Mouse (Mus musculus): ENCODE measurements around the gene Samd4b. TPM values are rescaled to one million over a fixed set of nuclear protein-coding genes. Genes with fewer than 3 reads are reported as not detected.

Gene Samd4b
- polyA plus RNA-seq, 1 experiment from 2014 or later, result 36.0 TPM

DNA sequence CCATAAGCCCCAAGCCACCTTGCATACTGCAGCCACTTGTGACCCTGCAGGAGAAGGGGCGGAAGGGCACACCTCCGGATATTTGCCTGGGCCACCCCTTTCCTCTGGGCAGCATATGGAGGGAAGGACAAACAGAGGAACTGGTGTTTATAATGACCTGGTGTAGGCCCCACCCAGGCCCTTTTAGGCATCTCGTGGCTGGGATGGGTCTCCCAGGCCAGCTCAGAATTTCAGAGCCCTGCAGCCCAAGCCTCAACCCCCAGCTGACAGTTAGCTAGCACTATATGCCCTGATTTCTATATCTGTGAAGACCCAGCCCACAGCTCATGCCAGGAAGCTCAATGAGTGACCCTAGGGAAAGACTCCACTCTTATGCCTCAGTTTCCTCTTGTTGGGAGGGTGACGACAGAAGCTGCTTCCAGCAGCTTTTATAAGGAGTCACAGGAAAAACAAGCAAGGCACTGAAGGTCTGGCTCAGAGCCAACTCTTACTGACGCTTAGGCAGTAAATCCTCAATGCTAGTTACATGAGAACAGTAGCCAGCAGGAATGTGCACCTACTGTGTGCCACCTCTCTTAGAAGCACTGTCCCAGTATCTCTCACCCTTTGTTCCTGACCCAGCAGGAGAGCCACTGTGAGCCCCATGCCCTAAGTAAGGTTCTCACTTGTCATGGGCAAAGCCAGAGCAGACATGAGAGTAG lies 26.8 kb downstream of the Samd4b start:
- no peaks in the 10 kb centered on the region for H3K27me3 ChIP-seq (replicated peaks; ENCODE audit: low read depth, poor library complexity, severe bottlenecking)
- H3K36me3 ChIP-seq (replicated peaks), result peaks cover 40% of the 10 kb centered on the region
- H3K27ac ChIP-seq (replicated peaks), result peak overlapping the region; percentile 75
- no peaks in the 10 kb centered on the region for H3K9me3 ChIP-seq
- WGBS, result 53% methylated on average over 5 of the region's 5 CpGs
- no peak overlapping the region for H3K4me3 ChIP-seq
- DNase-seq (ENCODE audit: low spot score), result no peak
- H3K4me1 ChIP-seq, result peaks cover 51% of the 10 kb centered on the region

- WGBS, result 71% methylated on average over 12 of the region's 12 CpGs
- peak overlapping the region; percentile 33 for H3K4me3 ChIP-seq
- H3K27me3 ChIP-seq (replicated peaks; ENCODE audit: low read depth, poor library complexity, severe bottlenecking), result no peaks in the 10 kb centered on the region
- peak; percentile 72 for DNase-seq (ENCODE audit: low spot score)
- peaks cover 44% of the 10 kb centered on the region for H3K4me1 ChIP-seq
- peak overlapping the region; percentile 75 for H3K27ac ChIP-seq (replicated peaks)
- H3K36me3 ChIP-seq (replicated peaks), result peaks cover 47% of the 10 kb centered on the region
- H3K9me3 ChIP-seq, result no peaks in the 10 kb centered on the region
Measured at GRCm38 (mm10) chr7:28570291-28570981, 27.5 kb downstream of the Samd4b start.

DNA sequence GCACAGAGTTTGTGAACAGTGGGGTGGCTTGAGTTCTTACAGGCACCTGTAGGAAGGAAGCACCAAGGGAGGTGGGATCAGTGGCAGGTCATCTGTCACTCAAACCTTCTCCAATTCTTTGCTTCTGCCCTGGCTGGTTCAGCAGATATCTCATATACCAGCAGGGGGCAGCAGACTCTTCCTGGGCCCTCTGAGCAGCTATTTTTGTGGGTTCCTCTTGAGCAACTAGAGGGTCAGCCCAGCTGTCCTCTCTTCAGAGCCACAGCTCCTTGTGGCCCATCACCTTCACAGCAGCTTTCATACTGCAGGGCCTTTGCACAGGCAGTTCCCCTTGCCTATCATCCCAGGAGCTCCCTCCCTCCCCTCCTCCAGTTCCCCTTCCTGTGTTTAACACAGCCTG lies 29.7 kb downstream of the Samd4b start:
- Histone ChIP-seq H3K4me3 (no peak overlapping the region), H3K9me3 (no peaks in the 10 kb centered on the region), H3K36me3 (replicated peaks) (peaks cover 69% of the 10 kb centered on the region), H3K4me1 (peaks cover 29% of the 10 kb centered on the region), H3K27me3 (replicated peaks; ENCODE audit: low read depth, poor library complexity, severe bottlenecking) (no peaks in the 10 kb centered on the region), H3K27ac (replicated peaks) (no peak overlapping the region)
- DNase-seq (ENCODE audit: low spot score), result peak; percentile 66

DNA sequence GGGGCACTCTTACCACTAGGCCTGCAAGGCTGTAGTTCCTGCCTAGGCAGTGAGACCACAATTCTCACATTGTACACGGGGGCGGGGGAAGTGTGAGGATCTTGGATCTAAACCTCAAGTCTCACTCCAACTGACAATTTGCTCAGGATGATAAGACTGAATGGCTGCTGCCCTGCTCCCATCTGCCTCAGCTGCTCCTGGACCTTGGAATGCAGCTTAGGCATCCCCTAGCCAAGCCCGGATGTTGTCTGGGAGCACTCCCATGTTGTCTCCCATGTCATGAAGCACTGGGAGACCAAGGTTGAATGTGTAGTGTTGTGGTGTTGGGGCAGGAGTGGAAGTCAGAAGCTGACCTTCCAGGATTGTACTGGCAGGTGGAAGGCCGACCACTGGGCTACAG lies 30.4 kb downstream of the Samd4b start:
- Histone ChIP-seq H3K4me3 (no peak overlapping the region), H3K4me1 (peaks cover 22% of the 10 kb centered on the region), H3K9me3 (no peaks in the 10 kb centered on the region), H3K27ac (replicated peaks) (no peak overlapping the region), H3K27me3 (replicated peaks; ENCODE audit: low read depth, poor library complexity, severe bottlenecking) (no peaks in the 10 kb centered on the region), H3K36me3 (replicated peaks) (peaks cover 76% of the 10 kb centered on the region)
- WGBS, result 91% methylated on average over 4 of the region's 4 CpGs
- DNase-seq (ENCODE audit: low spot score), result no peak

- WGBS, result 83% methylated on average over 5 of the region's 5 CpGs
- peaks cover 97% of the 10 kb centered on the region for H3K36me3 ChIP-seq (replicated peaks)
Measured at GRCm38 (mm10) chr7:28565407-28565806, 32.5 kb downstream of the Samd4b start.

DNA sequence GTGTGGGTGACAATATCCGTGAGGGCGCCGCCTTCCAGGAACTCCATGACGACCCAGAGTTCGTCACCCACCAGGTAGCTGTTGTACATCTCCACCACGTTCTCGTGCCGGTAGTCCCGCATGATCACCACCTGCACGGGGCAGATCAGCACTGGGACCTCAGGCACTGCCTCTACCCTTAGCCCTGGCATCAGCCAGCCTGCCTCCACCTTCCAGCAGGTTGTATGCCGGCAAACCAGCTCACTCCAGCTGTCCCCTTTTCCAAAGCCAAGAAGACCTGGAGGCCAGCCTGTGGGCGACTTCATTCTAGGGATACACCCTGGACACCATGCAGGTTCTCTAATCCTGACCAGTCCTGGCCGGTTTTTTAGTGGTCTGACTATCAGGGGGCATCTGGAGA lies 35.0 kb downstream of the Samd4b start:
- 93% methylated on average over 13 of the region's 13 CpGs for WGBS
- peaks cover 98% of the 10 kb centered on the region for H3K36me3 ChIP-seq (replicated peaks)
- no peak overlapping the region for H3K4me3 ChIP-seq
- H3K4me1 ChIP-seq, result peaks cover 14% of the 10 kb centered on the region
- H3K27ac ChIP-seq (replicated peaks), result no peak overlapping the region
- no peaks in the 10 kb centered on the region for H3K9me3 ChIP-seq
- DNase-seq (ENCODE audit: low spot score), result no peak
- H3K27me3 ChIP-seq (replicated peaks; ENCODE audit: low read depth, poor library complexity, severe bottlenecking), result no peaks in the 10 kb centered on the region

More at GRCm38 (mm10) chr7:28565407-28565806, 32.5 kb downstream of the Samd4b start:
- DNase-seq (ENCODE audit: low spot score), result no peak
- no peaks in the 10 kb centered on the region for H3K9me3 ChIP-seq
- H3K27ac ChIP-seq (replicated peaks), result no peak overlapping the region
- no peaks in the 10 kb centered on the region for H3K27me3 ChIP-seq (replicated peaks; ENCODE audit: low read depth, poor library complexity, severe bottlenecking)
- peaks cover 6% of the 10 kb centered on the region for H3K4me1 ChIP-seq
- no peak overlapping the region for H3K4me3 ChIP-seq

GRCm38 (mm10) chr7:28562371-28562770 lies 35.6 kb downstream of the Samd4b start:
- H3K4me3 ChIP-seq, result no peak overlapping the region
- no peaks in the 10 kb centered on the region for H3K27me3 ChIP-seq (replicated peaks; ENCODE audit: low read depth, poor library complexity, severe bottlenecking)
- H3K27ac ChIP-seq (replicated peaks), result no peak overlapping the region
- H3K36me3 ChIP-seq (replicated peaks), result peaks cover 97% of the 10 kb centered on the region
- H3K4me1 ChIP-seq, result peaks cover 17% of the 10 kb centered on the region
- no peak for DNase-seq (ENCODE audit: low spot score)
- no peaks in the 10 kb centered on the region for H3K9me3 ChIP-seq
- 91% methylated on average over 13 of the region's 13 CpGs for WGBS

DNA sequence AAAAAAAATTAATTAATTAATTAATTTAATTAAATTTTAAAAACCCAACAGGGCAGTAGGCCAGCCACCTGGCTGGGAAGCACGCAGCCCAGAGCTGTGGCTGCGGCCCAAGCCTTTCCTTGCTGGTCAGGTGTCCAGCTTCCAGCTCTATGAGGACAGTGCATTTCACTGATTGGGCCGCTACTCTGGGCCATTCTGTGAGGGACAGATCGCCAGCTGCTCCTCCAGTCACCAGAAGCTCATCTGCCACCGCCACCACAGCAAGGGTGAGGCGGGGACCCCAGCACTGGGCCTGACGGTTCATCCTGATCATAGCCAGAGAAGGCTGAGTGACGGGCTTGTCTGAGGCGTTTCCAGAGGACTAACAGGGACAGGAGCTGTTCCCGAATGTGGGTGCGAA lies 36.0 kb downstream of the Samd4b start:
- peaks cover 18% of the 10 kb centered on the region for H3K4me1 ChIP-seq
- H3K9me3 ChIP-seq, result no peaks in the 10 kb centered on the region
- H3K27ac ChIP-seq (replicated peaks), result no peak overlapping the region
- 91% methylated on average over 11 of the region's 11 CpGs for WGBS
- no peak overlapping the region for H3K4me3 ChIP-seq
- DNase-seq (ENCODE audit: low spot score), result no peak
- H3K36me3 ChIP-seq (replicated peaks), result peaks cover 93% of the 10 kb centered on the region
- H3K27me3 ChIP-seq (replicated peaks; ENCODE audit: low read depth, poor library complexity, severe bottlenecking), result no peaks in the 10 kb centered on the region

DNA sequence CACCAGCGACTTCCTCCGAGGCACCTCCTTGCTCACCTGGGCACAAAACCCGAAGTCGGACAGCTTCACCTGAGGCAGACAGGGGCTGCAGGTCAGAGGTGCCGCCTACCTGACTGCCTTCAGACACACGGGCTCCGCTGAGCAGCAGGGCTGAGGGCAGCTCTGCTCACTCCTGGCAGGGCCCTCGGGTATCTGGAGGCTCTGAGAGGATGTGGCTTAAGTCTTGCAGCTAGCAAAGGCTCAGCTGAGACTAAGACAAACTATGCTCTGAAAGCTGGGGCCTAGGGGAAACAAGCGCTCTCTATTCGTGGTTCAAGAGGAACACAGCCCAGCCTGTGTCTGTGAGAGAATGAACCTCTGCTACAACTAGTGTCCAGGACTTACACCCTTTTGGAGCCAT lies 37.1 kb downstream of the Samd4b start:
- no peak for DNase-seq (ENCODE audit: low spot score)
- Histone ChIP-seq H3K27ac (replicated peaks) (no peak overlapping the region), H3K27me3 (replicated peaks; ENCODE audit: low read depth, poor library complexity, severe bottlenecking) (no peaks in the 10 kb centered on the region), H3K36me3 (replicated peaks) (peaks cover 82% of the 10 kb centered on the region), H3K4me3 (no peak overlapping the region), H3K9me3 (no peaks in the 10 kb centered on the region), H3K4me1 (peaks cover 29% of the 10 kb centered on the region)
- 93% methylated on average over 10 of the region's 10 CpGs for WGBS

DNA sequence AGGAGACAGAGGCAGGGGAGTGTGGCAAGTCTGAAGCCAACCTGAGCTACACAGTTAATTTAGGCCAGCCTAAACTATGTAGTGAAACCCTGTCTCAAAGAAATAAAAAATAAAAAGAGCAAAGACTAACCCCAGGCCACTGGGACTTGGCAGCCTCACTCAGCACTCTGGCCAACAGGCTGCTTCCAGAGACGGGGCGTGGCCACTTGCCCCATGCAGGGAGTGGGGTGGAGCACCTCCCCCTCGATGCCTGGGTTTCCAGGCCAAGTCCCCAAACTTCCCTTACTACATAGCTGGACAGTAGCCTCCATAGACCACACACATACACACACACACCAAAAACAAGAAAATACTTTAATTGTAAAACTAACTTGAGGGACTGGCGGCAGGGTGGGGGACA lies 39.5 kb downstream of the Samd4b start:
- 63% methylated on average over 4 of the region's 4 CpGs for WGBS
- DNase-seq (ENCODE audit: low spot score), result no peak
- no peak overlapping the region for H3K27ac ChIP-seq (replicated peaks)
- H3K4me1 ChIP-seq, result peaks cover 31% of the 10 kb centered on the region
- H3K36me3 ChIP-seq (replicated peaks), result peaks cover 58% of the 10 kb centered on the region
- no peaks in the 10 kb centered on the region for H3K9me3 ChIP-seq
- H3K4me3 ChIP-seq, result no peak overlapping the region
- no peaks in the 10 kb centered on the region for H3K27me3 ChIP-seq (replicated peaks; ENCODE audit: low read depth, poor library complexity, severe bottlenecking)

GRCm38 (mm10) chr7:28557708-28558107 lies 40.2 kb downstream of the Samd4b start:
- WGBS, result 82% methylated on average over 6 of the region's 6 CpGs

DNA sequence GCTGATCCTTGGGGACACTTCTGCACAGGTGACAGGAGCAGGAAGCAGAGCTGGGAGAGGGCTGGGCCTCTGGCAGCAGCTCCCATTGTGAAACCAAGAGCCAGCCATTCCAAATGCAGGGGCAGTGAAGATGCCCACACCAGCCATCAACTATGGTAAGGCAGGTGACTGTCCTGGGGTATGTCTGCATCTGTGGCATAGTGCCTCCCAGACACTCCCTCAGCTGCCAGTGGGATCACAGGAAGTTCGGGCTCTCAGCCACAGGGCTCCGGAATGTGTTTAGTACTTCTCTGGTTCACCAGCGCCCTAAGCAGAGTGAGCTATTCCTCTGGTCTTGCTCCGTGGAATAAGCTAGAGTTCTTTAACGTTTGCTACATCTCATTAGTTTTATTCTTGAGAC lies 40.9 kb downstream of the Samd4b start:
- no peak for DNase-seq (ENCODE audit: low spot score)
- H3K27ac ChIP-seq (replicated peaks), result no peak overlapping the region
- no peaks in the 10 kb centered on the region for H3K27me3 ChIP-seq (replicated peaks; ENCODE audit: low read depth, poor library complexity, severe bottlenecking)
- H3K36me3 ChIP-seq (replicated peaks), result peaks cover 44% of the 10 kb centered on the region
- H3K9me3 ChIP-seq, result peaks cover 13% of the 10 kb centered on the region; the same call in 1 of the 2 replicates
- H3K4me1 ChIP-seq, result peaks cover 31% of the 10 kb centered on the region
- no peak overlapping the region for H3K4me3 ChIP-seq
- WGBS, result 77% methylated on average over 5 of the region's 5 CpGs

More at GRCm38 (mm10) chr7:28557708-28558107, 40.2 kb downstream of the Samd4b start:
- Histone ChIP-seq H3K36me3 (replicated peaks) (peaks cover 51% of the 10 kb centered on the region), H3K27ac (replicated peaks) (no peak overlapping the region), H3K27me3 (replicated peaks; ENCODE audit: low read depth, poor library complexity, severe bottlenecking) (no peaks in the 10 kb centered on the region), H3K9me3 (peaks cover 7% of the 10 kb centered on the region; the same call in 1 of the 2 replicates), H3K4me3 (no peak overlapping the region), H3K4me1 (peaks cover 31% of the 10 kb centered on the region)
- DNase-seq (ENCODE audit: low spot score), result no peak

- no peak overlapping the region for H3K27ac ChIP-seq (replicated peaks)
- peaks cover 34% of the 10 kb centered on the region for H3K36me3 ChIP-seq (replicated peaks)
- peaks cover 13% of the 10 kb centered on the region; the same call in 1 of the 2 replicates for H3K9me3 ChIP-seq
- H3K27me3 ChIP-seq (replicated peaks; ENCODE audit: low read depth, poor library complexity, severe bottlenecking), result no peaks in the 10 kb centered on the region
- H3K4me1 ChIP-seq, result peaks cover 31% of the 10 kb centered on the region
- WGBS, result 22% methylated on average over 5 of the region's 5 CpGs
- no peak overlapping the region for H3K4me3 ChIP-seq
- no peak for DNase-seq (ENCODE audit: low spot score)
Measured at GRCm38 (mm10) chr7:28555939-28556535, 41.9 kb downstream of the Samd4b start.
